Mouse (Mus musculus): ENCODE results near the gene Srrm1. TPM values are rescaled to one million over a fixed set of nuclear protein-coding genes. Genes with fewer than 3 reads are reported as not detected.

Gene Srrm1
- 212 TPM for polyA plus RNA-seq (2015; fragmentation: Illumina TruSeq; extraction: RNeasy Lipid Tissue Mini Kit (QIAGEN cat#74804); ENCODE audit: insufficient read depth, low replicate concordance)

GRCm38 (mm10) chr4:135353066-135353793, at the start of gene Srrm1:
Gene Srrm1, minus strand, starts transcription at chr4:135353321.

GRCm38 (mm10) chr4:135397991-135398390, 44.9 kb upstream of the Srrm1 start, which contains the start of gene Ncmap:
Gene Ncmap, minus strand, starts transcription at chr4:135398227.

GRCm38 (mm10) chr4:135272640-135273306, 80.3 kb downstream of the Srrm1 start, which contains the start of gene Clic4:
Gene Clic4, minus strand, starts transcription at chr4:135272814.

Other genes with a start within 250 kb of the Srrm1 start
- gene Runx3, start 232.7 kb downstream of the Srrm1 start, polyA plus RNA-seq (2015; fragmentation: Illumina TruSeq; extraction: RNeasy Lipid Tissue Mini Kit (QIAGEN cat#74804); ENCODE audit: insufficient read depth, low replicate concordance), result 25.6 TPM
- gene Clic4, start 80.5 kb downstream of the Srrm1 start, polyA plus RNA-seq (2015; fragmentation: Illumina TruSeq; extraction: RNeasy Lipid Tissue Mini Kit (QIAGEN cat#74804); ENCODE audit: insufficient read depth, low replicate concordance), result 128 TPM
- 0.28 TPM for gene Ncmap, start 44.9 kb upstream of the Srrm1 start, polyA plus RNA-seq (2015; fragmentation: Illumina TruSeq; extraction: RNeasy Lipid Tissue Mini Kit (QIAGEN cat#74804); ENCODE audit: insufficient read depth, low replicate concordance)
- gene Rcan3, start 80.5 kb upstream of the Srrm1 start, polyA plus RNA-seq (2015; fragmentation: Illumina TruSeq; extraction: RNeasy Lipid Tissue Mini Kit (QIAGEN cat#74804); ENCODE audit: insufficient read depth, low replicate concordance), result 11.0 TPM
- not detected for gene Stpg1, start 141.5 kb upstream of the Srrm1 start, polyA plus RNA-seq (2015; fragmentation: Illumina TruSeq; extraction: RNeasy Lipid Tissue Mini Kit (QIAGEN cat#74804); ENCODE audit: insufficient read depth, low replicate concordance)
- 19.2 TPM for gene Nipal3, start 141.7 kb upstream of the Srrm1 start, polyA plus RNA-seq (2015; fragmentation: Illumina TruSeq; extraction: RNeasy Lipid Tissue Mini Kit (QIAGEN cat#74804); ENCODE audit: insufficient read depth, low replicate concordance)
- 0.15 TPM for gene Grhl3, start 220.3 kb upstream of the Srrm1 start, polyA plus RNA-seq (2015; fragmentation: Illumina TruSeq; extraction: RNeasy Lipid Tissue Mini Kit (QIAGEN cat#74804); ENCODE audit: insufficient read depth, low replicate concordance)